Mouse (Mus musculus) liver, postnatal 0 days (tissue): Measurements from ENCODE around the gene Hoxa3. TPM values are rescaled to one million over a fixed set of nuclear protein-coding genes. Genes with fewer than 3 reads are reported as not detected.

Source experiments
- ATAC-seq: fragments of 200-750 bp; cut with Nextera tagmentation; 2 replicates; pipeline ENCODE4 v1.8.0; 2017; ENCODE audit warnings: mild to moderate bottlenecking, moderate library complexity
- DNase-seq: peaks from one replicate; pipeline ENCODE4 v3.0.0-alpha.2; 2016
- H3K27ac ChIP-seq: fragments of 300-500 bp; sonication (generic); 2 replicates; pipeline ENCODE4 v1.5.1; 2014; ENCODE audit warnings: antibody characterized with exemption, moderate library complexity, mild to moderate bottlenecking, low read depth
- H3K27me3 ChIP-seq: fragments of 300-500 bp; sonication (generic); 2 replicates; pipeline ENCODE4 v1.6.1; 2014; ENCODE audit warnings: low read length, control low read depth, mixed read lengths; ENCODE audit not compliant: insufficient read depth
- H3K36me3 ChIP-seq: fragments of 300-500 bp; sonication (generic); replicated peaks from 2 replicates; pipeline ENCODE4 v1.6.1; 2014; ENCODE audit warnings: mild to moderate bottlenecking, control low read depth, low read length, moderate library complexity, mixed read lengths; ENCODE audit not compliant: insufficient read depth
- H3K4me1 ChIP-seq: fragments of 300-500 bp; sonication (generic); 2 replicates; pipeline ENCODE4 v1.6.1; 2014; ENCODE audit warnings: antibody characterized with exemption, mild to moderate bottlenecking, control low read depth; ENCODE audit not compliant: insufficient read depth
- H3K4me2 ChIP-seq: fragments of 300-500 bp; sonication (generic); 2 replicates; pipeline ENCODE4 v1.6.1; 2014; ENCODE audit warnings: low read depth, mild to moderate bottlenecking, low read length, moderate library complexity, mixed read lengths
- H3K4me3 ChIP-seq: fragments of 300-500 bp; sonication (generic); 2 replicates; pipeline ENCODE4 v1.5.1; 2014; ENCODE audit warnings: low read depth, low read length
- H3K9ac ChIP-seq: fragments of 300-500 bp; sonication (generic); replicated peaks from 2 replicates; pipeline ENCODE4 v1.6.1; 2014; ENCODE audit warnings: mild to moderate bottlenecking, moderate library complexity
- H3K9me3 ChIP-seq: fragments of 300-500 bp; sonication (generic); 2 replicates; pipeline ENCODE4 v1.6.1; 2016; ENCODE audit warnings: mild to moderate bottlenecking, control low read depth, low read length, mixed read lengths
- CTCF ChIP-seq: sonication (generic); IDR thresholded peaks from 2 replicates; pipeline ENCODE4 v1.5.1; 2016; ENCODE audit warnings: antibody characterized with exemption, low read depth
- EP300 ChIP-seq: IDR thresholded peaks from 2 replicates; pipeline ENCODE4 v1.6.1; 2016; ENCODE audit warnings: antibody characterized with exemption, low read depth, mild to moderate bottlenecking
- WGBS: fragments of 180-500 bp; shearing (Covaris S2); extraction: QIAGEN DNeasy Blood & Tissue Kit; methylation state at CpG from one replicate; pipeline ENCODE4 v1.1.7; 2014; ENCODE audit not compliant: insufficient replicate concordance; 5-methylcytosine and 5-hydroxymethylcytosine counted together
- polyA plus RNA-seq: library from polyadenylated mRNA; unstranded; fragments of >200 nt; fragmentation: Nextera tagmentation; extraction: Ambion mirVana; gene quantifications from 2 replicates; pipeline ENCODE4 v1.2.1, GENCODE M21; 2015

Hoxa3 gene
- polyA plus RNA-seq, 1 experiment from 2014 or later = 0.16 TPM

DNA sequence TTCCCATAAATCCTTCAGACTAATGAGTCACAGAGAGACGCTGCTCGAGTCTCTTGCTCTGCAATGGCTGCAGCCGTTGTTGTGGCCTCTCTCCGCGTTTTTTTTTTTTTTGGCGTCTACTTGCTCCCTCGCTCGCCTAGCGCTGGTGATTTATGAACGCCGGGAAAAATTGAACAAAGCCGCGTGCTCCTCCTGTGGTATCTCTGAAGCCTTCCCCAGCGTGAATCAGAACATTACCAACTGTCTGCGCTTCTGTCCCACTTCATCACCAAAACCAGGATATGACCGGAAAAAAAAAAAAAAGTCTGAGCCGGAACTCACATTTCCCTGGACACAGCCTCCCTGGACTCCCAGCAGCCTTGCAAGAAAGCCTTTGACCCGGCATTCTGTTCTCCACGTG, 27.9 kb downstream of the Hoxa3 start:
- TF ChIP-seq EP300 = no peak
- TF ChIP-seq CTCF = no peak
- Histone ChIP-seq H3K27ac (no peak overlapping the region), H3K9me3 (no peaks in the 10 kb centered on the region), H3K4me2 (no peak overlapping the region), H3K9ac (no peak overlapping the region), H3K36me3 (no peaks in the 10 kb centered on the region), H3K4me1 (peaks cover 8% of the 10 kb centered on the region; the same call in 1 of the 2 replicates), H3K27me3 (peaks cover 59% of the 10 kb centered on the region), H3K4me3 (no peak overlapping the region)
- 27% methylated on average over 19 of the region's 19 CpGs for WGBS
- ATAC-seq (no peak), DNase-seq (no peak)

DNA sequence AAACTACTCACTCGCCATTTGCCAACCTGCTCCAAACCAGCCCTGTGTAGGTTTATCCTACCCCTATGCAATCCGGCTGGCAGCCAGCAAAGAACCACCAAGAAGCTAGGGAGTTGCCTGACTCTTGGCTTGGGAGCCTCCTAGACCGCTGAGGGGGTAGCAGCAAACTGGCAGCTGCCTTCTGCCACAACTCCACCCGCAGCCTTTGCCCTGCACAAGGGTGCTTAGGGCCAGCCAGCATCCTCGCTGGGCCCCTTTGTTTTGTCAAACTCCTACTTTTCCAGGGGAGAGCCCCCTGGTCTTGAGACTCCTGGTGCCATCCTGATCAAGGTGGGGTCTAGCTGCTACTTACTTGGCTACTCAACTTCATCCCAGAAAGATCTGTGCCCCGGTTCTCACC, 28.5 kb downstream of the Hoxa3 start:
- TF ChIP-seq CTCF (no peak), EP300 (no peak)
- Histone ChIP-seq H3K36me3 (no peaks in the 10 kb centered on the region), H3K9ac (no peak overlapping the region), H3K9me3 (no peaks in the 10 kb centered on the region), H3K27me3 (peaks cover 59% of the 10 kb centered on the region), H3K4me2 (no peak overlapping the region), H3K27ac (no peak overlapping the region), H3K4me1 (peaks cover 8% of the 10 kb centered on the region; the same call in 1 of the 2 replicates), H3K4me3 (no peak overlapping the region)
- DNase-seq (no peak), ATAC-seq (no peak)
- WGBS = 62% methylated on average over 6 of the region's 6 CpGs

DNA sequence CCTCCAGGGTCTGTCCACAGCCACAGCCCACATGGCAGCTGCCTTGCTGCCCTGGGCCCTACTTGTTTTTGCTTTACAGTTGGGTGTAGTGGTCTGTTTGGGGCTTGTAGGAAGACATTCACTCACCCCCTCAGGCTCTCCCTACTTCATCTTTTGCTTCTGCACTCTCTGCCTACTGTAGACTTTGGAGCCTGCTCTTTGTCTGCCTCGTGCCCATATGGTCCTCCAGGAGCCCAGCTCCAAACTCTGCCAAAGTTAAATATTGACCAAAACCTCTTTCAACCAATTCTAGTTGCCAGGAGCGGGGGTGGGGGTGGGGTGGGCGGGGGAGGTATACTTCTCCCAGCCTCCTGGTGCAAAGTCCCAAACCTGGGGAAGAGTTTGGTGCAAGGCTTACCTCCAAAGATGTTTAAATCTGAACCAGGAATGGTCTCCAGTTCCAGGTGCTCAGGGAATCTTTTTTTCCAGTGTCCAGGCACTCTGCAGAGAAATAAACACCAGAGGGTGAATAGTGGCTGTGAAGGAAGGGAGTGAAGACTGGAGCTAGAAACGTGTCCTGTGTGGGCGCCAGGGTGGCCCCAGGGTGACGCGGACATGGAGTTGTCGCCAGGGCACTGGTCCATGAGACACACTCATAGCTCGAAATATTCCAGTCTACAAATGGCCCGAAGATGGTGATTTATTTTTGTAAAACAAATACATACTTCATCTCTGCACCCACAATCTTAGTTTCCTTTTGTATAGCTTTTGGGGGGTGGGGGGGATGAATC, 29.6 kb downstream of the Hoxa3 start:
- no peak overlapping the region for H3K4me3 ChIP-seq
- no peak overlapping the region for H3K9ac ChIP-seq
- no peaks in the 10 kb centered on the region for H3K9me3 ChIP-seq
- 57% methylated on average over 10 of the region's 10 CpGs for WGBS
- H3K4me2 ChIP-seq = no peak overlapping the region
- no peaks in the 10 kb centered on the region for H3K36me3 ChIP-seq
- H3K27ac ChIP-seq = no peak overlapping the region
- peaks cover 8% of the 10 kb centered on the region; the same call in 1 of the 2 replicates for H3K4me1 ChIP-seq
- no peak for ATAC-seq
- TF ChIP-seq CTCF (no peak), EP300 (no peak)
- no peak for DNase-seq
- peaks cover 55% of the 10 kb centered on the region for H3K27me3 ChIP-seq

DNA sequence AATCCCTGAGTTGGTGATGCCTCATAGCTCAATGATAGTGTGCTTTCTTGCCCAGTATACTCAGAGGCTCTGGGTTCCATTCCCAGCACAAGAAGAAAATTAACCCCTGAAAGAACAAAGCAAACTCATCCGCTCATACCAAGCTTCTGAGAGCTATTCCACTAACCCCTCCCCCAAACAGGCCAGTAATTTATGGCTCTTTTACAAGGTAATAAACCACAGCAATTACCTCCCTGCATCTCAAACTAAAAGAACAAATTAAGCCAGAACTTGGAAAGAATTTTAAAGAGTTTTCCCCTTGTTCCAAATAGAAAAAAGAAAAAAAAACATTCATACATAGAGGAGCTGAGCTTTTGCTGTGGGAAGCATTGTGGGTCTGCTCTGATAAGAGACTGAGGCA, 30.3 kb downstream of the Hoxa3 start:
- Histone ChIP-seq H3K4me3 (no peak overlapping the region), H3K27ac (no peak overlapping the region)

DNA sequence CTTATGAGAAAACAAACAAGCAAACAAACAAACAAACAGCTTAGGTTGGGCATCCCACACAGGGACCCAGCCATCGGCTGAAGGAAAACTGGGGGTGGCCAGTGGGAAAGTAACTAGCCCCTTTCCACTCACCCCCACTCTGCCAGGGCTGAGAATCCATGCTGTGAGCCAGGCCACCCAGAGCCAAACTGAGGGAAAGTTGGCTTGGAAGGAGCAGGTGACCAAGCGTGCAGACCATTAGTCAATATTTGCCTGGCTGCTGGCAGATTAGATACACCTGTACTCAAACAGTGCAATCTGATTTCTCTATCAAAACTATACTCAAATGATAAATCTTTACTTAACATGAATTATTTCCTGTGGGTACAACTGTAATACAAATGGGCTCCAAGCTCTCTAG, 31.1 kb downstream of the Hoxa3 start:
- Histone ChIP-seq H3K9me3 (no peaks in the 10 kb centered on the region), H3K36me3 (no peaks in the 10 kb centered on the region), H3K4me3 (no peak overlapping the region), H3K27me3 (peaks cover 53% of the 10 kb centered on the region), H3K27ac (no peak overlapping the region), H3K4me2 (no peak overlapping the region), H3K9ac (no peak overlapping the region), H3K4me1 (peaks cover 8% of the 10 kb centered on the region; the same call in 1 of the 2 replicates)
- no peak for ATAC-seq
- WGBS = 48% methylated on average over 2 of the region's 2 CpGs
- TF ChIP-seq EP300 = no peak
- TF ChIP-seq CTCF = no peak
- DNase-seq = no peak

More for the DNA sequence above, 30.3 kb downstream of the Hoxa3 start:
- Histone ChIP-seq H3K4me2 (no peak overlapping the region), H3K9ac (no peak overlapping the region), H3K4me1 (peaks cover 8% of the 10 kb centered on the region; the same call in 1 of the 2 replicates), H3K36me3 (no peaks in the 10 kb centered on the region), H3K27me3 (peaks cover 53% of the 10 kb centered on the region), H3K9me3 (no peaks in the 10 kb centered on the region)
- DNase-seq (no peak), ATAC-seq (no peak)
- WGBS = 75% methylated on average over 1 of the region's 1 CpGs
- no peak for TF ChIP-seq EP300
- TF ChIP-seq CTCF = no peak

DNA sequence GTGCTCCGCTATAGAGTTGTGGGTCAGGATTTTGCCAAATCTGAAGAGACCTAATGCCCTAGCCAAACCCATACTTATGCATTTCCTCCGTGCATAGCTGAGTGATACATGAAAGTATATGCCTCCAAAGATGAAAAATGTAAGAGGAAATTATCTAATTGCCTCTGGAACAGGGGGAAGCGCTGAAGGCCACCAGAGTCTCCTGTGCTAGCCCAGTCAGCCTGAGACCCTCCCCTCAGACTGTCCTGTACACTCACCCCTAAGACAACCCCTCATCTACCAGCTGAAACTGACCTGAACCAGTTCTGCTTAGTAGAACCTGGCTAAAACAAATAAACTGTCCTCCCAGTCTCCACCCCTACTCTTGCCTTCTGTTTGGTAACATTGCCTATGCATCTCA, 32.4 kb downstream of the Hoxa3 start:
- Histone ChIP-seq H3K27ac (no peak overlapping the region), H3K4me2 (no peak overlapping the region)

More for the DNA sequence above, 32.4 kb downstream of the Hoxa3 start:
- Histone ChIP-seq H3K36me3 (no peaks in the 10 kb centered on the region), H3K9me3 (no peaks in the 10 kb centered on the region), H3K27me3 (peaks cover 53% of the 10 kb centered on the region), H3K4me3 (no peak overlapping the region), H3K4me1 (peaks cover 8% of the 10 kb centered on the region; the same call in 1 of the 2 replicates), H3K9ac (no peak overlapping the region)
- TF ChIP-seq CTCF (no peak), EP300 (no peak)
- ATAC-seq (no peak), DNase-seq (no peak)
- WGBS = 71% methylated on average over 3 of the region's 3 CpGs
